Mouse (Mus musculus): ENCODE measurements around the gene Sufu.
A peak's percentile ranks its signal among the peaks of the same experiment; 100 is the strongest.

Sufu gene

DNA sequence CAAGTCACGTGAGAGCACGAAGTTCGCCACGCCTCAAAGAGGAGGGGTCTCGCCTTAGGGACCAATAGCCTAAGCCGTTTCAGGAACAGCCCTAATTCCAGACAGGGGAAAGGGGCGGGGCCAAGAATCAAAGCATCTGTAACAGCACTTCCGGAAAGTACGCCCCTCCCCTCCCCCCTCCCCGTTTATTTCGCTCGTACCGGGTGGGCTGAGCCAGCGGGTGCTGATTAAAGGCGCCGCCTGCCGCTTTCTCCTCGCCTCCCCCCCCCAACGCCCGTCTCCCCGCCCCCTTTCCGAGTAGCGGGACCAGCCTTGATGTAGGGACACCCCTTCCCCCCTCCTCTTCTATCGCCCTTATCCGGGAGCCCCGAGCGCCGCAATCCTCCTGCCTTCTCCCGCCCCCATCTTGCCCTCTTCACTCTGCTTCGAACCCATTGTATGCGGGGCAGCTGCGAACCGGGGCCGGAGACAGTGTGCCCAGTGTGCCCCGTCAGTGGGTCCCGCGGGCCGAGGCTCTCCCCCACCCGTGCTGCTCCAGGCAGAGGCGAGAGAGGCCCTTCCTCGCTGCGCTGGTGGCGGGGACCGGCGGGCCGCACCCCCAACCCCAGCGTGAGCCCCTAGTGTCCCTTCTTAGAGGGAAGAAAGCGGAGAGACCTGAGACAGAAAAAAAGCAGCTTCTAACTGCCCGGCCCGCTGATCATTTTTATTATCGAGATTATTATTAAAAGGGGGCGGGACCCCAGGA lies 103.3 kb downstream of the Sufu start:
- peak; percentile 98 for DNase-seq (ENCODE audit: low spot score in 2 of 2)

DNA sequence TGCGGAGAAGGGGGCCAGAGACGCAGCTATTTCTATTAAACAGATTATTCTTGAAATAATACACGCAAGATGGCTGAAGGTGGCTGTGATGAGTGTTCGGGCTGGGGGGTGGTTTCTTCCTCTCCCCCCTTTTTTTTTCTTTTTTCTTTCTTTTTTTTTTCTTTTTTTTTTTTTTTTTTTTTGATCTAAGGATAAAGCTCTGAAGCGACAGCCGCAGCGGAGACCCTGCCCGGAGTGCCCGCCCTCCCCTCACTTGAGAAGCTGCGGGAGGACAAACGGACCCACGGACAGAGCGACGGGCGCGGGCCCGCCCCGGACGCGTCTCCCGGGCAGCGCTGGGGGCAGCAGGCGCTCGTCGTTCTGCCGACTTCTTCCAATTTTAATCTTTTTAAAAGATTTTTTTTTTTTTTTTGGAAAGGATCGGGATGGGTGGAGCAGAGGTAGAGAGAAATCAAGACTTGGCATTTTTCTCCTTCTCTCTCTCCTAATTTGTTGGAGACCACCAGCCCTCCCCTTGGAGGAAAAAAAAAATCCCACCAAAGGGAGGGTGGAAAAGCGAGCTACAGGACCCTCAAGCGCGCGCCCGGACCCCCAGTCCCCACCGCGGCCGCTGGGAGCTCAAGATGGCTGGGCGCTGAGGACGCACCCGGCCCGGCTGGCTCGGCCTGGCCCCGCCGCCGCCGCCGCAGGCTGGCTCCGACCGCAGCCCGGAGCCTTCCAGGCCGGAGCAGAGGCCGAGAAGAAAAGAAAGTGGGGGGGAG lies 104.1 kb downstream of the Sufu start:
- no peak for DNase-seq (ENCODE audit: low spot score in 2 of 2)

DNA sequence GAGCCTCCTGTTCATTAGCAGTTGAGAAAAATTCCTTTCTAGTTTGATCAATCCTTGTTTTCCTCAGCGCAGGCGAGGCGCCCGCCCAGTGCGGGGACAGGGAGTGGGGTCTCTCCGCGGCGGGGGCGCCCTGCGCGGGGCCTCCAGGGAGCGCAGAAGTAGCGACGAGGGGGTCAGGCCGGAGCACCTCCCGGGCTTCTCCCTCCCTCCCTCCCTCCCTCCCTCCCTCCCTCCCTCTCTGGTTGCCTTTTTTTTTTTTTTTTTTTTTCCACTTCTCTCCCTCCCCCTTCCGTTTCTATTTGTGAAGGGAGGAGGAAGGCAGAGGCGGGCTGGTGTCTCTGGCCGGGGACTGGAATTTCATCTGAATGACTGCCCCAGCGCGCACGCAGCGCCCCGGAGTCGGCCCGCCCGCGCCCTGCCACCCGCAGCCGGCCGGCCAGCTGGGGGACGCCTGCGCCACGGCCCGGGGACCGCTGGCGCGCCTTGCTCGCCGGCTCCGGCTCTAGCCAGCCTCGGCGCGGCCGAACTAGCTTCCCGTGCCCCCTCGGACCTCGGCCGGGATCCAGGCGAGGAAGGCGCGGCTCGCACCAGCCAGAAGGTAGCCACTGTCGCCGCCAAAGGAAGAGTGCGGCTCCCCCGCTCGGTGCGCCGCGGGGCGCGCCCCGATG lies 104.8 kb downstream of the Sufu start, which contains the start of gene Trim8:
Gene Trim8, plus strand, starts transcription at position 302 of the 668 bp plus-strand sequence.
- DNase-seq (ENCODE audit: low spot score in 2 of 2), result peak in 1 of 2 experiments; percentile 80

DNA sequence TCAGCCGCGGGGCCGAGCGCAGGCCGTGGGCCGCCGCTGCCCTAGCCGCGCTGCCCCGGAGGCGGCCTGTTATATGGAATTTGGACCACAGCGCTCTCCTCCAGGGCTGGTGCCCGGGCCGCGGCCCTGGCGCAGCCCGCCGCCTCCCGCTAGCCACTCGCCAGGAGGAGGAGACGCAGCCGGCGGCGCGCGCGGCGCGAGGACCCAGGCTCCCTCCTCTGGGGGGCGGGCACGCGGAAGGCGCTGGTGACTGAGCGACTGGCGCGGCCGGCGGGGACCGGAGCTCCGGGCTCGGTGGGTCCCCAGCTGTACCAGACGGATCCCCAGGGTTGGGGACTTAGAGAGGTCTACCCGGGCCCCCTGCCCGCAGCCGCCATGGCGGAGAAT lies 105.4 kb downstream of the Sufu start:
- DNase-seq (ENCODE audit: low spot score in 2 of 2), result peak in 1 of 2 experiments; percentile 75

DNA sequence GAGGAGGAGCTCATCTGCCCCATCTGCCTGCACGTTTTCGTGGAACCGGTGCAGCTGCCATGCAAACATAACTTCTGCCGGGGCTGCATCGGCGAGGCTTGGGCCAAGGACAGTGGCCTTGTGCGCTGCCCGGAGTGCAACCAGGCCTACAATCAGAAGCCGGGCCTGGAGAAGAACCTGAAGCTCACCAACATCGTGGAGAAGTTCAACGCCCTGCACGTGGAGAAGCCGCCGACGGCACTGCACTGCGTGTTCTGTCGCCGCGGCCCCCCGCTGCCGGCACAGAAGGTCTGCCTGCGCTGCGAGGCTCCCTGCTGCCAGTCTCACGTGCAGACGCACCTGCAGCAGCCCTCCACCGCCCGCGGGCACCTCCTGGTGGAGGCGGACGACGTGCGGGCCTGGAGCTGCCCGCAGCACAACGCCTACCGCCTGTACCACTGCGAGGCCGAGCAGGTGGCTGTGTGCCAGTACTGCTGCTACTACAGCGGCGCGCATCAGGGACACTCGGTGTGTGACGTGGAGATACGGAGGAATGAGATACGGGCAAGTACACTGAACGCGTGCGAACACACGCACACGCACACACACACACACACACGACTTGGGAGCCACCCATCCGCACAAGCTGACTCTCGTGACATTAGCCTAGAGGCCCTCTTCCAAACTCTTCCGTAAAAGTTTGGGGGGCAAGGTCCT lies 105.9 kb downstream of the Sufu start:
- peak; percentile 73 to 84 for DNase-seq (ENCODE audit: low spot score in 2 of 2)

DNA sequence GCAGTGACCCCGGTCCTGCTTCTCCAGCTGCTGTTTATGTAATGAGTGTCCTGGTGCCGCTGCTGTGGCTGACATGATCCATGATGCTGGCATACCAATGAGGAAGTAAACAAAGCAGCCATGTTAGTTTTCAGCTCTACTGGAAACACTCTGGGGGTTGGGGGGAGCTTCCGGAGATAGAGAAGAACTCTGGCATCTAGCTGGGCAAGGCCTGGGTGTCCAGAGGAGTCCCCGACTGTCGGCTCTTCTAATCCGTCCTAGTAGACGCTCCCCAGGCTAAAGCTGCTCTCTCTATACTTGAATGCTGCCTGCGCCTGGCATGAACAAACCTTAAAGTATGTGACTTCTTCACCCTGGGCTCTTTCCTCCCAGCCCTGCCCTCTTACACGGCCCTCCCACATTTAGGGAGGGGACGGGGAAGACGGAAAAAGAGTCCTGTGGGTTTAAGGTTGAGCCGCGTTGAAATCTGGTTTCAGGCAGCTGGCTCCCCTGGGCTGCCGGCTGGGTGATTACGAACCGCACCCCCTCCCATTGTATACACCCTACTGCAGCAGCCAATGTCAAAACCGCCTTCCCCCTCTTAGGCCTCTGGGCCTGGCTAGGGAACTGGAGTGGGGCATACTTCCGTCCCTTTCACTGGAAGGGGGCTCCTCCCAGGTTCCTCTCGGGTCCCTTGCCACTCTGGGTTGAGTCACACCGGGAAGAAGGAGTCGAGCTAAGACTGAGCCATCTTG lies 106.8 kb downstream of the Sufu start:
- DNase-seq (ENCODE audit: low spot score in 2 of 2), result peak in 1 of 2 experiments; percentile 56

DNA sequence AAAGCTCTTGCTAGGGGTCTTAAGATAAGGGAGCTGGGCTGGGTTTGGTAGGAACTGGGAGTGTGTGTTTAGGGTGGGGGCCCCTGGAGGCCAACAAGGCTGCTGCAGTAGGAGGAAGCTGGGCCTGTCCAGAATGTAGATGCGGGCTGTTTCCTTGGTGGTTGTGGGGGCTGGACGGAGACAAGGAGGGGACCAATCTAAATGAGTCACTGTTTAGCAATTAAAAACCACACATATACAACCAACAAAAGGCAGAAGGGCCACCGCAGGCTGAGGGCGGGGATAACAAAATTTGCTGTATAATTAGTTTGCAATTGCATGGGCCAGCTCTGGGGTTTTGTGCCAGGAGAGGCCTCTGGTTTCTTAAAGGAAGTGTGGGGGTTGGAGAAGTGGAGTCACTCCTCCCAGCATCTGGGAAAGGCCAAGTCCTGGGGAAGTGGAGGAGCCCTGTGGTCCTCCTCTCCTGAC lies 107.4 kb downstream of the Sufu start:
- peak in 1 of 2 experiments; percentile 56 for DNase-seq (ENCODE audit: low spot score in 2 of 2)

DNA sequence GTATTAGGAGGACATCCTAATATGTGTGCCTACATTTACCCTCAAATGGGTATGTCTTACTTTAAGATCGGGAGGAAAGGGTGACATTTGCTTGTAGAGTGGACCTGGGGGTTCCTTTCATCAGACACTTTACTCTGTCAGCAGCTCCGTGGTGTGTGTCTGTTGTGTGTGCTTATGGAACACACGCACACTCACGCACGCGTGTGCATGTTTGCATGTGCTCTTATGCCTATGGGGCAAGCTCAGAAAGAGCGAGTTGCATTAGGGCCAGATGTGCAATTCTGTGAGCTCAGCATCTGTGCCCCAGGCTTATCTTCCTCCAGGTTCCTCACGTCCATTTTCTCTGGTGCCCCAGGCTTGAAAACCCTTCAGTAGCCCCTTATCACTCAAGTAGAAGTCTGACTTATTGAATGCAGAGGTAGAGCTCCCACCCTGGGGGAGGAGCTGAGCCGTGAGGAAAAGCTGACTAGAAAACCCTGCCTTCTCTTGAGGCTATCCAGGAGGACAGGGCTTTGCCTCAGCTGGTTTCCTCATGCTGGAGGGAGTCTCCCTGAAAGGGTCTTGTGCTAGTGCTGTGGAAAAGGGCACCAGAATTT lies 108.2 kb downstream of the Sufu start:
- DNase-seq (ENCODE audit: low spot score in 2 of 2), result no peak

DNA sequence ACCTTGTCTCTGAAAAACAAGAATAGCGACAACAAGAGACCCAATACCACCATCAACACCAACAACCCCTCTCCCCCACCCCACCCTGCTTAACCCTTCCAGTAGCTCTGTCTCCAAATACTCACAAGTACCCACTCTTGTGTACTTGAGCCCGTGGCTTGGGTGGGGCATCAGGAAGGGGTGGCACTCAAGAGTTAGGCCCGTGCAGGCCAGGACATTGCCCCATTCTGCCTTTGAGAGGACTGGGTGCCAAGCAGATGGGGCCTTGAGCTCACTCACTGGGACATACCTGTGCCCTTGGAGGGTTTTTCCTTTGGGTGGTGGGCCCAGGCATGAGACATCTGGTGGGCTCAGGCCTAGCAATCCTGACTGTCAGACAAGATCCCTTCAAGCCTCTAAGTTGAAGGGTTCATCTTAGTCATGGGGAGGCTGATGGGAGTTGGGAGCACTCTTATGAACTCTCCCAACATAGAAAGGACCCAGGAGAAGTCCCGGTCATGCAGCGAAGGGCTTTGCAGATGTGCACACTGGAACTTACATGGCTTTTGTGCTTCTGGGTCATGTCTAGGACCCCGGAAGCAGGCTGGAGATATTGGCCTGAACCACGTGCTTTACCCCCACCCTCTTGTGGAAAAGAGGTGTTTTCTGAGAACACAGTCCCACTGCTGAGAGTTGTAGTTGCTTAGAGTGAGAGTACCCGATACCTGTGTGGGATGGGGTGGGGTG lies 109.1 kb downstream of the Sufu start:
- no peak for DNase-seq (ENCODE audit: low spot score in 2 of 2)

DNA sequence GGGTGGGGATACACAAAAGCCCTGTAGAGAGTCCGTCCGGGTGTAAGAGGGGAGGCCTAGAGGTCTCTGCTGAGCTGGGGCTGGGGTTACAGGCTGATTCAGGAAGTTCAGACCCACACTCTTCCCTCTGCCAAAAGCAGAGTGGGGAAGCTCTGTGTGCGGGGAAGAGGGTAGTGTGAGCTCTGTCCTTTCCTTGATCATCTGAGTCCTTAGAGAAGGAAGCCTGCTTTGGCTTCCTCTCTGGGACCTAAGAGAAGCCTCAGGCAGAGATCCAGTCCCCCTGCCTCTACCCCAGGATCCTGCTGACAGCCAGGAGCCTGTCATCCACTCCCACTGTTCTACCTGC lies 109.6 kb downstream of the Sufu start:
- no peak for DNase-seq (ENCODE audit: low spot score in 2 of 2)

DNA sequence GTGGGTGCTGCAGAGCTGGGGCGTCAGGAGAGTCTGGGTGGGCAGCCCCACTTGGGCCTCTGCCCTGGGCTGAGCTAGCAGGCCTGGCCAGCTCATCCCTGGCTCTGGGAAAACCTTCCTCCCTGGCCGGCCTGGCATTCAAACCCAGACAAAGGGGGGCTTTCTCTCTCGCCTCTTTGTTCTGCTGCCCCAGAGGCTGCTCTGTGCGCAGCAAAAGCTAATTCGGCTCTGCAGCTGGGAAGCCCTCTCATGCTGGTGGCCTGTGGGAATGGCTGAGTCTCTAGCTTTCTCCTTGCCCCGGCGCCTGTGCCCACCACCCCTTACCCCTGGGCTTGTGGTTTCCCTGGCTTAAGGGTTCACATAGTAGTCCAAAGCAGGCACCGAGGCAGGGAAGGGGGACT lies 110.5 kb downstream of the Sufu start:
- no peak for DNase-seq (ENCODE audit: low spot score in 2 of 2)

DNA sequence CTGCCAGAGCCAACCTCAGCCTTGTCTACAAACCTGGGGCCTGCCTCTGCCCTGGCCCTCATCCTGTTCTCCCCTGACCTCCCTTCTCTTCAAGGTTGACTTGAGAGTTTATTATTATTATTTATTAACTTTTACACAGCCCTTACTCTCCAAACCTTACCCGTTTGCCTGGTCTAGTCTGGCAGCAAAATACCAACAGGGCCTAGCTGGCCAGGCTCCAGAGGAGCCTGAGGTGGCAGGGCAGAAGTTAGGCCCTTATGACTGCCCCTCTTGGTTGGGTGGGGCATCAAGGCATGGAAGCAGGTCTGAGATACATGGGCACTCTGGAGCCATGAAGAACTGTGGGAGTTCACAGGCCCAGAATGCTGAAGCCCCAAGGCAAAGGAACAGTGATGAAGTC lies 111.1 kb downstream of the Sufu start:
- DNase-seq (ENCODE audit: low spot score in 2 of 2), result no peak

DNA sequence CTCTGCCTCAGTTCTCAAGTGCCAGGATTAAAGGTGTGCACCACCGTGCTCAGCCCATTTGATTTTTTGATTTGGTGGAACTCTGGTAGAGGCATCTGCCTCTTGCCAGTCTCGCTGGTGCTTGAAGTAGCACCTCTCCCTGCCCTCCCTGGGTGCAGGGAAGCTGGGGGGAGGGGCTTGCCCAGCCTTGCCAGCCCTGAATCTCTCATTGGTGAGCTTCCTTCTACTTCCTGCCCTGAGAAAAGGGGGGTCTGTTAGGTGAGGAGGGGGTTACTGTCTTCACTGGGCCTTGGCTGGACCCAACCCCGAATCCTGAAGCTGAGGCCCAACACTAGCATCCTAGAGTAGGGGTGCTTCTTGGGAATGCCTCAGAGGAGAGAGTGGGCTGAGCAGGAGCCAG lies 112.0 kb downstream of the Sufu start:
- DNase-seq (ENCODE audit: low spot score in 2 of 2), result no peak

DNA sequence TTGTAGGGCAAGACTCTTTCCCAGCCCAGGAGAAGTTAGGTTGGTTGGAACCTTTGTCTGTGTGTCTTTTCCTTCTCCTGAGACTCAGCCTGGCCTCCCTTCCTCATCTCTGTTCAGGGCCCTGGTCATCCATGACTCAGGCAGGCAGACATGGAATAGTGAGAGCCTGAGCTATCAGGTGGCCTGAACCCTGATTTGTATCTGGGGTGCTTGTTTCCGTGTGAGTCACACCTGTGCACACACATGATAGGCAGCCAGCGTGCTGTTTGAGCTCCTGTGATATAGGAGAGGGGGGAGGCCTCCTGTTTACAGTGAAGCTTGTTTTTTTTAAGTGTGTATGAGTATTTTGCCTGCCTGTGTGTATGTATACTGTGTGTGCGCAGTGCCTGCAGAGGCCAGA lies 112.5 kb downstream of the Sufu start:
- no peak for DNase-seq (ENCODE audit: low spot score in 2 of 2)

DNA sequence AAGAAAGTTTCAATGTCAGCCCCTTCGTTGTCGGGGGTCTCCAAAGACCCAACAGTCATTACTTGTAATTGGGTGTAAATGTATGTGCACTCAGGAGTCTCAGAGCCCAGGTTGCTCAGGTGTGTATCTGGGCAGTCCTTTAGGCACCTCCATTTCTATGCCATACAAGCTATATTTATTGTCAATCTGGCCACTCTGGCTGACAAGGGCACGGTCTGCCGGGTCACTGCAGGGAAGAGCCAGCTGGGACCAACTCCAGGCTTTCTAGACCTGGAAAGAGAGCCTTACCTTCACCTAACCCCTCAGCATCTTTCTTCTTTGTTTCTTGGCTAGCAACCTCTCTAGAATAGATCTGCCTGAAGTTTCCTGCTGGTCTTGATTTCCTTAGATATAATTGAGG lies 113.0 kb downstream of the Sufu start:
- no peak for DNase-seq (ENCODE audit: low spot score in 2 of 2)

DNA sequence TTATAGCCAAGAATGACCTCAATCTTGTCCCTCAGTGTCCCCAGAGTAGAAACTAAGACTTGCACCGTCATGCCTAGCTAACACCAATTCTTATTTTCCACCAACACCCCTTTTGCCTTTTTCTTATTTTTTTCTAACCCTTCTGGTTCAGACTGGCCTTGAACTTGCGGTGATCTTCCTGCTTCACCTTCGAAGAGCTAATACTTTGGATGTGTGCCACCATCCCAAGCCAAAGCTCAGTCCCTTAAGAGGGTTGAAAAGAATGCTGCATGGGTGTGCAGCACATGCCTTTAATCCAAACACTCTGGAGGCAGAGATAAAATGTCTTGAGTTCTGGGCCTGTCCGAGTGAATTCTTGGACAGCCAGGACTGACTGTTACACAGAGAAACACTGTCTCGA lies 113.7 kb downstream of the Sufu start:
- no peak for DNase-seq (ENCODE audit: low spot score in 2 of 2)

DNA sequence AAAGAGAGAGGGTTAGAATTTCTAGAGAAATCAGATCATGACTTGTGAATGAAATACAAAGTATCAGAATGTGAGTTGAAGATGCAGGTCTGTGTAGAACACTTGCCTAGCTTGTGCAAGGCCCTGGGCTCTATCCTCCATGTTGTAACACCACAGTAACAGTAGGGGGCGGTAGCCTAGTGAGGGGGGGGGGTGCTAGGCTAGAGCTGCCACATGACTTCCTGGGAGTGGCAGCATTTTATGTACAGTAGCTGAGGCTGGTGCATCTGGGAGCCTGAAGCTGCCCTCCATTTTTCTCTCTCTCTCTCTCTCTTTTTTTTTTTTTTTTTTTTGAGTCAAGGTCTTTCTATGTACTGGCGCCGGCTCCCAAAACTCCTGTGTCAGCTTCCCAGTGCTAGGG lies 114.1 kb downstream of the Sufu start:
- no peak for DNase-seq (ENCODE audit: low spot score in 2 of 2)

DNA sequence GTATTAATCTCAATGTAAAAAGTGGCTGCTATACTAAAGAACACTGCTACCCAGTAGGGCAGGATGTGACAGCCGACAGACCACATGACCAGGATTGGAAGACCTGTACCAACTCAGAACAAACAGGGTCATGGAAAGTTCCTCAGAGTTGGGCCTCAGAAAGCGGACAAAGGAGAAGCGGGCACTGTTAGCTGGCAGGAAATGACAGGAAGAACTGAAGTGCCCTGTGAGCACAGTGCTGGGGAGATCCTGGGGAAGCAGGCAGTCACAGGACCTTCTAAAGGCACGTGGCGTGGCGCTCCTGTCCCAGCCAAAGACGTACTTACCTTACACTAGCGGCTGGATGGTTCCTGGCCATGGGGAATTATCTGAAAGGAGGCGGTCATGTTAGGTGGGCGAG lies 114.6 kb downstream of the Sufu start:
- DNase-seq (ENCODE audit: low spot score in 2 of 2), result no peak

DNA sequence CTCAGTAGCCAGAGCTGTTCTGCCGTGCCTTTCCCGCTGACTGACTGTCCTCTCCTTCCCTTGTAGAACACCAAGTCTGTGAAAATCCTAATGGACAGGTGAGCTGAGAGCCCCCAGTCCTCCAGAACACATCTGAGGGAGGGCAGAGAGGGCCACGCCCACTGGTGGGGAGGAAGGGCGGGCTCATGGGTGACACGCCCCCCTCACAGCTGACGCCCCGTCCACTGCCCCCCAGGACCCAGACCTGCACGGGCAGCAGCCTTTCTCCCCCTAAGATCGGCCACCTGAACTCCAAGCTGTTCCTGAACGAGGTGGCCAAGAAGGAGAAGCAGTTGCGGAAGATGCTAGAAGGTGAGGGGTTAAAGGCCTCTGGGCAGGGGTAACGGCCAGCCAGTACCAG lies 117.7 kb downstream of the Sufu start:
- DNase-seq (ENCODE audit: low spot score in 2 of 2), result no peak

DNA sequence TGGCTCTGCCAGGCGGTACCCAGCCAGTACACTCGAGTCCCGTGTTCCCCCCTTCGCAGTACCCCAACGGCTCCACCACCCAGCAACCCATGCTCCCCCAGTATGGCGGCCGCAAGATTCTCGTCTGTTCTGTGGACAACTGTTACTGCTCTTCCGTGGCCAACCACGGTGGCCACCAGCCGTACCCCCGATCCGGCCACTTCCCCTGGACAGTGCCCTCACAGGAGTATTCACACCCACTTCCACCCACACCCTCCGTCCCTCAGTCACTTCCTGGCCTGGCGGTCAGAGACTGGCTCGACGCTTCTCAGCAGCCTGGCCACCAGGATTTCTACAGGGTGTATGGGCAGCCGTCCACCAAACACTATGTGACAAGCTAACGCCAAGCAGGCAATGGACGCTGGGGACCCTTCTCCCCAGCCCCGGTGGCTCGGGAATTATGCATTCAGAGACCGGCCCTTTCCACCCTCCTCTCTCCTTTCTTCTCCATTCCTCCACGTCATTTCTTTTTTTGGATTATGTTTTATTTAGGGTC lies 118.7 kb downstream of the Sufu start:
- DNase-seq (ENCODE audit: low spot score in 2 of 2), result no peak
